Comparison of ENCODE assay signal across 10 mouse cellular contexts in genomic region chr10:94312007-94312715, GRCm38 (mm10). TPM values are rescaled to one million over a fixed set of nuclear protein-coding genes. Genes with fewer than 3 reads are reported as not detected.
DNase-seq lines count a peak whose midpoint lies in the region; ATAC-seq and TF ChIP-seq lines count a peak whose summit lies in the region.
"Had no signal": no experiment of that assay in that cellular context is flagged by ENCODE, and none has a peak within 500 bp of the region (broad histone marks: within the 10 kb centered on the region; RNA-seq: fewer than 3 reads in every experiment).

No protein-coding gene starts in this region.

- H3K4me2 ChIP-seq in hindbrain, embryonic 12.5 days (replicated peaks) = peak overlapping the region; percentile 90
- H3K4me2 ChIP-seq in liver, embryonic 13.5 days = peak overlapping the region; percentile 65
- H3K4me2 ChIP-seq in neural tube, embryonic 13.5 days = peak overlapping the region; percentile 91

- ATAC-seq in erythroid progenitor cell, adult 5-6 weeks (replicated peaks; ENCODE audit: low FRiP score, poor library complexity, severe bottlenecking) = peak; percentile 39; the same call in 1 of the 2 replicates
- peak; percentile 84 for ATAC-seq in hindbrain, embryonic 12.5 days (ENCODE audit: low FRiP score)
- no peak; the same call in 1 of the 2 replicates for ATAC-seq in liver, embryonic 13.5 days (ENCODE audit: low read depth)
- peak; percentile 81 for ATAC-seq in neural tube, embryonic 13.5 days (ENCODE audit: low read depth)

- peak; percentile 48 for DNase-seq in gastrocnemius, adult 2 months
- no peak for DNase-seq in gastrocnemius, adult 18-20 months (ENCODE audit: low spot score)
- DNase-seq in R1 (ENCODE audit: low read depth, low spot score) = peak; percentile 23
- DNase-seq in liver, embryonic 13.5 days = no peak
- DNase-seq in right cerebral cortex, postnatal 25 days = no peak

- peak overlapping the region; percentile 20; the same call in 1 of the 2 replicates for H3K27ac ChIP-seq in gastrocnemius, adult 2 months
- no peak overlapping the region for H3K27ac ChIP-seq in hindbrain, embryonic 12.5 days
- no peak overlapping the region for H3K27ac ChIP-seq in liver, embryonic 13.5 days
- no peak overlapping the region for H3K27ac ChIP-seq in neural tube, embryonic 13.5 days (replicated peaks)

- H3K9ac ChIP-seq in hindbrain, embryonic 12.5 days = peak overlapping the region; percentile 47
- H3K9ac ChIP-seq in liver, embryonic 13.5 days = no peak overlapping the region
- H3K9ac ChIP-seq in neural tube, embryonic 13.5 days = peak overlapping the region; percentile 69

- no peak for TF ChIP-seq CTCF in gastrocnemius, adult 2 months (IDR thresholded peaks at IDR 0.05)

- peaks cover 15% of the 10 kb centered on the region for H3K4me1 ChIP-seq in hindbrain, embryonic 12.5 days
- 0 out of 2 replicates have a peak, but pooled peaks cover 9% of the 10 kb centered on the region for H3K4me1 ChIP-seq in liver, embryonic 13.5 days (replicated peaks)
- H3K4me1 ChIP-seq in neural tube, embryonic 13.5 days (replicated peaks) = peaks cover 16% of the 10 kb centered on the region

- WGBS in hindbrain, embryonic 12.5 days = under 1% methylated on average over 45 of the region's 45 CpGs
- 2% methylated on average over 45 of the region's 45 CpGs for WGBS in liver, embryonic 13.5 days (ENCODE audit: insufficient replicate concordance)
- WGBS in neural tube, embryonic 13.5 days = under 1% methylated on average over 45 of the region's 45 CpGs

- intact Hi-C loops in gastrocnemius, adult 2 months (cut with DNase I) = no loop called here

- no peaks in the 10 kb centered on the region for H3K36me3 ChIP-seq in hindbrain, embryonic 12.5 days
- H3K36me3 ChIP-seq in liver, embryonic 13.5 days = no peaks in the 10 kb centered on the region
- H3K36me3 ChIP-seq in neural tube, embryonic 13.5 days = no peaks in the 10 kb centered on the region
- H3K36me3 ChIP-seq: G1E had no signal

- H3K27me3 ChIP-seq in hindbrain, embryonic 12.5 days = no peaks in the 10 kb centered on the region
- peaks cover 43% of the 10 kb centered on the region for H3K27me3 ChIP-seq in liver, embryonic 13.5 days
- 0 out of 2 replicates have a peak, but pooled peaks cover 4% of the 10 kb centered on the region for H3K27me3 ChIP-seq in neural tube, embryonic 13.5 days

- peak overlapping the region; percentile 72 for H3K4me3 ChIP-seq in gastrocnemius, adult 2 months
- H3K4me3 ChIP-seq in hindbrain, embryonic 12.5 days = peak overlapping the region; percentile 41
- peak overlapping the region; percentile 45 for H3K4me3 ChIP-seq in liver, embryonic 13.5 days (replicated peaks)
- peak overlapping the region; percentile 48 for H3K4me3 ChIP-seq in neural tube, embryonic 13.5 days

- no peaks in the 10 kb centered on the region for H3K9me3 ChIP-seq in hindbrain, embryonic 12.5 days (replicated peaks)
- H3K9me3 ChIP-seq in liver, embryonic 13.5 days (replicated peaks) = no peaks in the 10 kb centered on the region
- no peaks in the 10 kb centered on the region for H3K9me3 ChIP-seq in neural tube, embryonic 13.5 days
- H3K9me3 ChIP-seq: G1E had no signal

RNA-seq across cellular contexts. Expression of gene Tmcc3, which starts 0.4 kb away (rescaled TPM):
- total RNA-seq in gastrocnemius, adult 2 months (2021) = 10 to 100 TPM; 16.3 to 21.6 TPM
- total RNA-seq in gastrocnemius, adult 18-20 months (2021) = 10 to 100 TPM; 19.8 to 21.4 TPM
- total RNA-seq in erythroid progenitor cell, adult 5-6 weeks (2015; ENCODE audit: low replicate concordance) = 0.36 and 1.3 TPM in 2 replicates
- 0.45 and 1.0 TPM in 2 replicates for total RNA-seq in erythroid progenitor cell, adult 5-6 weeks (2017; ENCODE audit: low replicate concordance)
- polyA plus RNA-seq in hindbrain, embryonic 12.5 days (2016; fragmentation: Nextera tagmentation; extraction: Ambion mirVana) = 6.1 and 6.8 TPM in 2 replicates
- polyA plus RNA-seq in liver, embryonic 13.5 days (2015; fragmentation: Nextera tagmentation; extraction: Ambion mirVana) = 2.6 and 3.4 TPM in 2 replicates
- 12.0 and 12.9 TPM in 2 replicates for polyA plus RNA-seq in neural tube, embryonic 13.5 days (2015; fragmentation: Nextera tagmentation; extraction: Ambion mirVana)

RNA-seq across cellular contexts. Expression of gene Gm4792, which starts 13.7 kb away (rescaled TPM):
- not detected for total RNA-seq in gastrocnemius, adult 2 months (2021)
- under 1 TPM in 1 of 2 experiments, not detected in 1; 0.32 TPM for total RNA-seq in gastrocnemius, adult 18-20 months (2021)
- not detected in 2 replicates for total RNA-seq in erythroid progenitor cell, adult 5-6 weeks (2015; ENCODE audit: low replicate concordance)
- total RNA-seq in erythroid progenitor cell, adult 5-6 weeks (2017; ENCODE audit: low replicate concordance) = not detected in 2 replicates
- polyA plus RNA-seq in hindbrain, embryonic 12.5 days (2016; fragmentation: Nextera tagmentation; extraction: Ambion mirVana) = 0.52 and 0.67 TPM in 2 replicates
- not detected in 2 replicates for polyA plus RNA-seq in liver, embryonic 13.5 days (2015; fragmentation: Nextera tagmentation; extraction: Ambion mirVana)
- polyA plus RNA-seq in neural tube, embryonic 13.5 days (2015; fragmentation: Nextera tagmentation; extraction: Ambion mirVana) = not detected in 2 replicates
- total RNA-seq: G1E; layer of hippocampus, adult 8-10 months had no signal
- polyA plus RNA-seq: G1E had no signal

Comparison
In these comparisons a context has a peak if more than half of its experiments do, and no peak if none do; other contexts are left out.
1. DNase-seq: peak in gastrocnemius, adult 2 months (single experiment) and R1 (single experiment); none in gastrocnemius, adult 18-20 months (single experiment), liver, embryonic 13.5 days (single experiment) and right cerebral cortex, postnatal 25 days (single experiment).
2. RNA of gene Tmcc3, which starts 0.4 kb away (total RNA-seq): 16.3 to 21.6 TPM in gastrocnemius, adult 2 months and 19.8 to 21.4 TPM in gastrocnemius, adult 18-20 months; 0.36 to 1.3 TPM in erythroid progenitor cell, adult 5-6 weeks; every median in the first group is over 4 times any median in the second.
3. Peak in every context shown above with its lines, with median percentiles within 50 percentile points of each other: H3K4me3 ChIP-seq and H3K4me2 ChIP-seq.